Mouse (Mus musculus): Measurements from ENCODE around the gene Nacc2. TPM values are rescaled to one million over a fixed set of nuclear protein-coding genes. Genes with fewer than 3 reads are reported as not detected.

Gene Nacc2
- polyA plus RNA-seq, 1 experiment from 2014 or later, result 6.1 TPM

GRCm38 (mm10) chr2:26132628-26133551, 9.9 kb upstream of the Nacc2 start:
- H3K4me1 ChIP-seq (ENCODE audit: control insufficient read depth, insufficient read depth, low read length), result peaks cover 13% of the 10 kb centered on the region
- H3K9ac ChIP-seq (ENCODE audit: low read length), result peak overlapping the region; percentile 64
- ATAC-seq, result peak; percentile 88
- H3K9me3 ChIP-seq (replicated peaks; ENCODE audit: control insufficient read depth, low read length), result no peaks in the 10 kb centered on the region
- peak overlapping the region; percentile 19 for H3K4me3 ChIP-seq (ENCODE audit: low read depth, low read length)
- H3K4me2 ChIP-seq (ENCODE audit: low read length), result peak overlapping the region; percentile 56
- peak; percentile 89 for DNase-seq (ENCODE audit: low spot score)
- WGBS, result 3% methylated on average over 25 of the region's 25 CpGs
- no peaks in the 10 kb centered on the region for H3K27me3 ChIP-seq (replicated peaks; ENCODE audit: control insufficient read depth, insufficient read depth, low read length)
- peaks cover 7% of the 10 kb centered on the region for H3K36me3 ChIP-seq (ENCODE audit: control insufficient read depth, insufficient read depth, low read length)
- peak overlapping the region; percentile 88 for H3K27ac ChIP-seq (ENCODE audit: low read depth, low read length)

GRCm38 (mm10) chr2:26131327-26131726, 8.3 kb upstream of the Nacc2 start:
- H3K4me1 ChIP-seq (ENCODE audit: control insufficient read depth, insufficient read depth, low read length), result peaks cover 13% of the 10 kb centered on the region
- no peak overlapping the region for H3K27ac ChIP-seq (ENCODE audit: low read depth, low read length)
- H3K4me3 ChIP-seq (ENCODE audit: low read depth, low read length), result no peak overlapping the region
- no peak for ATAC-seq
- H3K9ac ChIP-seq (ENCODE audit: low read length), result no peak overlapping the region
- H3K4me2 ChIP-seq (ENCODE audit: low read length), result no peak overlapping the region
- 75% methylated on average over 2 of the region's 2 CpGs for WGBS
- no peak for DNase-seq (ENCODE audit: low spot score)
- H3K9me3 ChIP-seq (replicated peaks; ENCODE audit: control insufficient read depth, low read length), result no peaks in the 10 kb centered on the region
- H3K36me3 ChIP-seq (ENCODE audit: control insufficient read depth, insufficient read depth, low read length), result no peaks in the 10 kb centered on the region
- H3K27me3 ChIP-seq (replicated peaks; ENCODE audit: control insufficient read depth, insufficient read depth, low read length), result no peaks in the 10 kb centered on the region

GRCm38 (mm10) chr2:26129962-26130361, 6.9 kb upstream of the Nacc2 start:
- Histone ChIP-seq H3K4me1 (ENCODE audit: control insufficient read depth, insufficient read depth, low read length) (peaks cover 13% of the 10 kb centered on the region), H3K27me3 (replicated peaks; ENCODE audit: control insufficient read depth, insufficient read depth, low read length) (no peaks in the 10 kb centered on the region), H3K36me3 (ENCODE audit: control insufficient read depth, insufficient read depth, low read length) (no peaks in the 10 kb centered on the region), H3K4me3 (ENCODE audit: low read depth, low read length) (no peak overlapping the region), H3K4me2 (ENCODE audit: low read length) (no peak overlapping the region), H3K27ac (ENCODE audit: low read depth, low read length) (no peak overlapping the region), H3K9ac (ENCODE audit: low read length) (no peak overlapping the region), H3K9me3 (replicated peaks; ENCODE audit: control insufficient read depth, low read length) (no peaks in the 10 kb centered on the region)
- 18% methylated on average over 3 of the region's 3 CpGs for WGBS
- no peak for ATAC-seq
- DNase-seq (ENCODE audit: low spot score), result no peak

GRCm38 (mm10) chr2:26129346-26129745, 6.3 kb upstream of the Nacc2 start:
- Histone ChIP-seq H3K4me1 (ENCODE audit: control insufficient read depth, insufficient read depth, low read length) (peaks cover 13% of the 10 kb centered on the region), H3K4me3 (ENCODE audit: low read depth, low read length) (no peak overlapping the region), H3K27me3 (replicated peaks; ENCODE audit: control insufficient read depth, insufficient read depth, low read length) (no peaks in the 10 kb centered on the region), H3K4me2 (ENCODE audit: low read length) (no peak overlapping the region), H3K36me3 (ENCODE audit: control insufficient read depth, insufficient read depth, low read length) (no peaks in the 10 kb centered on the region), H3K27ac (ENCODE audit: low read depth, low read length) (no peak overlapping the region), H3K9ac (ENCODE audit: low read length) (no peak overlapping the region), H3K9me3 (replicated peaks; ENCODE audit: control insufficient read depth, low read length) (no peaks in the 10 kb centered on the region)
- no peak for ATAC-seq
- DNase-seq (ENCODE audit: low spot score), result no peak
- 86% methylated on average over 2 of the region's 2 CpGs for WGBS

- Histone ChIP-seq H3K9ac (ENCODE audit: low read length) (peak overlapping the region; percentile 65), H3K4me2 (ENCODE audit: low read length) (peak overlapping the region; percentile 96), H3K4me3 (ENCODE audit: low read depth, low read length) (peak overlapping the region; percentile 70), H3K27ac (ENCODE audit: low read depth, low read length) (no peak overlapping the region), H3K9me3 (replicated peaks; ENCODE audit: control insufficient read depth, low read length) (no peaks in the 10 kb centered on the region), H3K27me3 (replicated peaks; ENCODE audit: control insufficient read depth, insufficient read depth, low read length) (peaks cover 26% of the 10 kb centered on the region), H3K36me3 (ENCODE audit: control insufficient read depth, insufficient read depth, low read length) (no peaks in the 10 kb centered on the region), H3K4me1 (ENCODE audit: control insufficient read depth, insufficient read depth, low read length) (0 out of 2 replicates have a peak, but pooled peaks cover 10% of the 10 kb centered on the region)
- under 1% methylated on average over 94 of the region's 109 CpGs for WGBS
- DNase-seq (ENCODE audit: low spot score), result peak; percentile 46
- ATAC-seq, result peak; percentile 57
Observed at GRCm38 (mm10) chr2:26122171-26123078, 595 bp downstream of the Nacc2 start.

GRCm38 (mm10) chr2:26121541-26122083, 1.4 kb downstream of the Nacc2 start:
- peak overlapping the region; percentile 96 for H3K4me2 ChIP-seq (ENCODE audit: low read length)
- ATAC-seq (no peak), DNase-seq (ENCODE audit: low spot score) (no peak)
- peak overlapping the region; percentile 65; the same call in 1 of the 2 replicates for H3K9ac ChIP-seq (ENCODE audit: low read length)
- peak overlapping the region; percentile 70 for H3K4me3 ChIP-seq (ENCODE audit: low read depth, low read length)
- no peak overlapping the region for H3K27ac ChIP-seq (ENCODE audit: low read depth, low read length)
- H3K4me1 ChIP-seq (ENCODE audit: control insufficient read depth, insufficient read depth, low read length), result 0 out of 2 replicates have a peak, but pooled peaks cover 10% of the 10 kb centered on the region
- no peaks in the 10 kb centered on the region for H3K36me3 ChIP-seq (ENCODE audit: control insufficient read depth, insufficient read depth, low read length)
- 21% methylated on average over 17 of the region's 17 CpGs for WGBS
- H3K27me3 ChIP-seq (replicated peaks; ENCODE audit: control insufficient read depth, insufficient read depth, low read length), result peaks cover 26% of the 10 kb centered on the region
- no peaks in the 10 kb centered on the region for H3K9me3 ChIP-seq (replicated peaks; ENCODE audit: control insufficient read depth, low read length)

GRCm38 (mm10) chr2:26119626-26120025, 3.4 kb downstream of the Nacc2 start:
- H3K4me3 ChIP-seq (ENCODE audit: low read depth, low read length), result no peak overlapping the region
- peaks cover 26% of the 10 kb centered on the region for H3K27me3 ChIP-seq (replicated peaks; ENCODE audit: control insufficient read depth, insufficient read depth, low read length)
- DNase-seq (ENCODE audit: low spot score), result no peak
- no peaks in the 10 kb centered on the region for H3K36me3 ChIP-seq (ENCODE audit: control insufficient read depth, insufficient read depth, low read length)
- H3K9me3 ChIP-seq (replicated peaks; ENCODE audit: control insufficient read depth, low read length), result no peaks in the 10 kb centered on the region
- no peak overlapping the region for H3K9ac ChIP-seq (ENCODE audit: low read length)
- no peak for ATAC-seq
- H3K27ac ChIP-seq (ENCODE audit: low read depth, low read length), result no peak overlapping the region
- 78% methylated on average over 2 of the region's 2 CpGs for WGBS
- H3K4me1 ChIP-seq (ENCODE audit: control insufficient read depth, insufficient read depth, low read length), result 0 out of 2 replicates have a peak, but pooled peaks cover 10% of the 10 kb centered on the region
- H3K4me2 ChIP-seq (ENCODE audit: low read length), result no peak overlapping the region

- 19% methylated on average over 2 of the region's 2 CpGs for WGBS
- H3K9me3 ChIP-seq (replicated peaks; ENCODE audit: control insufficient read depth, low read length), result no peaks in the 10 kb centered on the region
- H3K4me2 ChIP-seq (ENCODE audit: low read length), result no peak overlapping the region
- no peaks in the 10 kb centered on the region for H3K36me3 ChIP-seq (ENCODE audit: control insufficient read depth, insufficient read depth, low read length)
- no peak overlapping the region for H3K27ac ChIP-seq (ENCODE audit: low read depth, low read length)
- H3K4me3 ChIP-seq (ENCODE audit: low read depth, low read length), result no peak overlapping the region
- peaks cover 26% of the 10 kb centered on the region for H3K27me3 ChIP-seq (replicated peaks; ENCODE audit: control insufficient read depth, insufficient read depth, low read length)
- no peak for DNase-seq (ENCODE audit: low spot score)
- 0 out of 2 replicates have a peak, but pooled peaks cover 10% of the 10 kb centered on the region for H3K4me1 ChIP-seq (ENCODE audit: control insufficient read depth, insufficient read depth, low read length)
- ATAC-seq, result no peak
- H3K9ac ChIP-seq (ENCODE audit: low read length), result no peak overlapping the region
Observed at GRCm38 (mm10) chr2:26119310-26119592, 3.8 kb downstream of the Nacc2 start.
